Mouse (Mus musculus): ENCODE measurements around the gene Ccdc97.

Gene Ccdc97

GRCm38 (mm10) chr7:25687811-25688401 is 31.0 kb downstream of the Ccdc97 start:
- peak; percentile 78 for DNase-seq

- peak; percentile 90 for DNase-seq
Observed at GRCm38 (mm10) chr7:25686680-25687531, 32.0 kb downstream of the Ccdc97 start, which contains the start of gene Tgfb1. TSS of gene Tgfb1 (plus strand) at chr7:25687002.

- DNase-seq, result no peak
Observed at GRCm38 (mm10) chr7:25685926-25686470, 32.9 kb downstream of the Ccdc97 start.

GRCm38 (mm10) chr7:25684659-25685058 is 34.2 kb downstream of the Ccdc97 start:
- no peak for DNase-seq

GRCm38 (mm10) chr7:25683474-25684180 is 35.3 kb downstream of the Ccdc97 start:
- DNase-seq, result peak; percentile 50

- no peak for DNase-seq
Observed at GRCm38 (mm10) chr7:25681341-25682231, 37.3 kb downstream of the Ccdc97 start.

- DNase-seq, result peak; percentile 97
Observed at GRCm38 (mm10) chr7:25680514-25681258, 38.2 kb downstream of the Ccdc97 start, which contains the start of gene B9d2. TSS of gene B9d2 (plus strand) at chr7:25680780.

GRCm38 (mm10) chr7:25679971-25680370 is 38.9 kb downstream of the Ccdc97 start:
- peak; percentile 48 for DNase-seq

GRCm38 (mm10) chr7:25677013-25677412 is 41.9 kb downstream of the Ccdc97 start:
- no peak for DNase-seq

GRCm38 (mm10) chr7:25676085-25676781 is 42.7 kb downstream of the Ccdc97 start:
- DNase-seq, result peak; percentile 93

- no peak for DNase-seq
Observed at GRCm38 (mm10) chr7:25675405-25675804, 43.5 kb downstream of the Ccdc97 start.

GRCm38 (mm10) chr7:25674719-25675300 is 44.1 kb downstream of the Ccdc97 start, which contains the start of gene Tmem91:
TSS of gene Tmem91 (minus strand) at chr7:25675166.
- DNase-seq, result no peak

GRCm38 (mm10) chr7:25674297-25674696 is 44.6 kb downstream of the Ccdc97 start:
- DNase-seq, result no peak

GRCm38 (mm10) chr7:25672442-25672841 is 46.4 kb downstream of the Ccdc97 start:
- no peak for DNase-seq

GRCm38 (mm10) chr7:25671686-25672085 is 47.2 kb downstream of the Ccdc97 start:
- DNase-seq, result no peak

GRCm38 (mm10) chr7:25670096-25670495 is 48.8 kb downstream of the Ccdc97 start:
- no peak for DNase-seq

GRCm38 (mm10) chr7:25669631-25670030 is 49.3 kb downstream of the Ccdc97 start:
- DNase-seq, result no peak

- DNase-seq, result no peak
Observed at GRCm38 (mm10) chr7:25669158-25669557, 49.7 kb downstream of the Ccdc97 start.

GRCm38 (mm10) chr7:25666381-25666780 is 52.5 kb downstream of the Ccdc97 start:
- DNase-seq, result no peak

All from lung, postnatal 10 days (tissue).